8 mouse cellular contexts compared by ENCODE assay signal in genomic region chr7:119794251-119794638, GRCm38 (mm10). TPM values are rescaled to one million over a fixed set of nuclear protein-coding genes. Genes with fewer than 3 reads are reported as not detected.
DNase-seq lines count a peak whose midpoint lies in the region; TF ChIP-seq lines count a peak whose summit lies in the region.

No protein-coding gene starts in this region.

- intact Hi-C loops in left cerebral cortex, postnatal 10 days (cut with DNase I) = no loop called here

- TF ChIP-seq POLR2A in cerebellum, adult 2 months (IDR thresholded peaks at IDR 0.05; ENCODE audit: borderline replicate concordance, insufficient read depth, low read length) = no peak
- TF ChIP-seq POLR2A in thymus, adult 2 months (IDR thresholded peaks at IDR 0.05; ENCODE audit: control insufficient read depth, extremely low read depth, insufficient read depth, low read length, poor library complexity) = peak; percentile 0; the same call in 1 of the 2 replicates
- no peak for TF ChIP-seq POLR2A in liver, adult 2 months (IDR thresholded peaks at IDR 0.05; ENCODE audit: extremely low read depth, insufficient read depth, low read length)
- no peak for TF ChIP-seq POLR2A in small intestine, adult 2 months (IDR thresholded peaks at IDR 0.05; ENCODE audit: low read depth, low read length)

- H3K79me2 ChIP-seq in liver, adult 2 months (ENCODE audit: control insufficient read depth, insufficient read depth, low read length) = no peaks in the 10 kb centered on the region

- DNase-seq in cerebellum, adult 2 months = no peak
- no peak for DNase-seq in cerebellum, postnatal 25 days
- no peak for DNase-seq in thymus, adult 2 months
- no peak for DNase-seq in thymus, postnatal 14 days
- DNase-seq in liver, adult 2 months (ENCODE audit: extremely low read depth, low read depth, low spot score) = no peak
- no peak for DNase-seq in cerebellum, adult 18-20 months
- no peak for DNase-seq in left cerebral cortex, postnatal 10 days (ENCODE audit: extremely low spot score in 1 of 2, low spot score in 2 of 2)

- no peak for TF ChIP-seq CTCF in cerebellum, adult 2 months (IDR thresholded peaks at IDR 0.05; ENCODE audit: borderline replicate concordance, insufficient read depth, low read depth, low read length)
- 0 out of 2 replicates have a peak, but pooled peaks have one; percentile 14 for TF ChIP-seq CTCF in thymus, adult 2 months (IDR thresholded peaks at IDR 0.05; ENCODE audit: borderline replicate concordance, control insufficient read depth, extremely low read depth, insufficient read depth, low read length, poor library complexity)
- TF ChIP-seq CTCF in liver, adult 2 months (IDR thresholded peaks at IDR 0.05; ENCODE audit: low read depth, low read length) = no peak
- TF ChIP-seq CTCF in small intestine, adult 2 months (IDR thresholded peaks at IDR 0.05; ENCODE audit: extremely low read depth, insufficient read length, insufficient replicate concordance, low read depth, low read length) = no peak

- H3K4me1 ChIP-seq in cerebellum, adult 2 months (ENCODE audit: control insufficient read depth, insufficient read depth, low read length) = no peaks in the 10 kb centered on the region; the same call in 1 of the 2 replicates
- peaks cover 3% of the 10 kb centered on the region for H3K4me1 ChIP-seq in thymus, adult 2 months (replicated peaks; ENCODE audit: control insufficient read depth, insufficient read depth, low read length)
- H3K4me1 ChIP-seq in liver, adult 2 months (ENCODE audit: control insufficient read depth, insufficient read depth, low read length) = no peaks in the 10 kb centered on the region
- H3K4me1 ChIP-seq in small intestine, adult 2 months (ENCODE audit: control insufficient read depth, insufficient read depth, insufficient read length, low read length) = peaks cover 4% of the 10 kb centered on the region

- whole genome bisulfite sequencing in cerebellum, adult 2 months = under 1% methylated on average over 21 of the region's 21 CpGs
- 1% methylated on average over 21 of the region's 21 CpGs for WGBS in thymus, adult 2 months
- WGBS in liver, adult 2 months = 0% methylated on average over 21 of the region's 21 CpGs
- WGBS in small intestine, adult 2 months = 1% methylated on average over 21 of the region's 21 CpGs

- H3K4me3 ChIP-seq in cerebellum, adult 2 months (replicated peaks; ENCODE audit: insufficient read depth, low read depth, low read length) = peak overlapping the region; percentile 98
- H3K4me3 ChIP-seq in thymus, adult 2 months (ENCODE audit: control insufficient read depth, insufficient read depth, low read length) = peak overlapping the region; percentile 94
- peak overlapping the region; percentile 80 for H3K4me3 ChIP-seq in liver, adult 2 months (ENCODE audit: insufficient read depth, low read depth, low read length)
- peak overlapping the region; percentile 98 for H3K4me3 ChIP-seq in small intestine, adult 2 months (ENCODE audit: low read depth, low read length)

- no peak overlapping the region for H3K27ac ChIP-seq in cerebellum, adult 2 months (ENCODE audit: insufficient read depth, low read length)
- H3K27ac ChIP-seq in thymus, adult 2 months (ENCODE audit: control insufficient read depth, insufficient read depth, low read length) = no peak overlapping the region; the same call in 1 of the 2 replicates
- no peak overlapping the region for H3K27ac ChIP-seq in liver, adult 2 months (replicated peaks; ENCODE audit: insufficient read depth, low read depth, low read length)
- peak overlapping the region; percentile 2; the same call in 1 of the 2 replicates for H3K27ac ChIP-seq in small intestine, adult 2 months (ENCODE audit: insufficient read depth, low read depth, low read length)

- H3K36me3 ChIP-seq in thymus, adult 2 months (ENCODE audit: control insufficient read depth, insufficient read depth, low read length) = peaks cover 6% of the 10 kb centered on the region; the same call in 1 of the 2 replicates
- no peaks in the 10 kb centered on the region; the same call in 1 of the 2 replicates for H3K36me3 ChIP-seq in liver, adult 2 months (ENCODE audit: control insufficient read depth, insufficient read depth, low read length)
- peaks cover 4% of the 10 kb centered on the region for H3K36me3 ChIP-seq in small intestine, adult 2 months (ENCODE audit: control insufficient read depth, insufficient read depth, low read length)

- peak overlapping the region; percentile 75 for H3K9ac ChIP-seq in liver, adult 2 months (ENCODE audit: low read depth, low read length)

- H3K27me3 ChIP-seq in cerebellum, adult 2 months (ENCODE audit: control insufficient read depth, insufficient read depth, low read length) = no peaks in the 10 kb centered on the region
- no peaks in the 10 kb centered on the region for H3K27me3 ChIP-seq in thymus, adult 2 months (ENCODE audit: control insufficient read depth, insufficient read depth, low read length)
- H3K27me3 ChIP-seq in liver, adult 2 months (ENCODE audit: control insufficient read depth, insufficient read depth, low read length) = no peaks in the 10 kb centered on the region
- H3K27me3 ChIP-seq in small intestine, adult 2 months (ENCODE audit: control insufficient read depth, insufficient read depth, low read length) = no peaks in the 10 kb centered on the region

RNA-seq across cellular contexts. Expression of gene Eri2, which starts 0.4 kb away (rescaled TPM):
- polyA plus RNA-seq in cerebellum, adult 2 months (2012; rRNA removed) = 5.9 TPM in 2 replicates
- polyA plus RNA-seq in thymus, adult 2 months (2012; rRNA removed) = 2.9 and 3.0 TPM in 2 replicates
- 3.6 and 4.5 TPM in 2 replicates for total RNA-seq in liver, adult 2 months (2014; rRNA removed)
- 0.61 and 0.80 TPM in 2 replicates for polyA plus RNA-seq in liver, adult 2 months (2012; rRNA removed)
- 0.20 and 0.33 TPM in 2 replicates for polyA plus RNA-seq in small intestine, adult 2 months (2012; rRNA removed)
- 1 to 10 TPM; 8.7 to 9.0 TPM for total RNA-seq in left cerebral cortex, postnatal 10 days (2021)

RNA-seq across cellular contexts. Expression of gene Rexo5, which starts 0.4 kb away (rescaled TPM):
- 4.8 and 6.4 TPM in 2 replicates for polyA plus RNA-seq in cerebellum, adult 2 months (2012; rRNA removed)
- polyA plus RNA-seq in thymus, adult 2 months (2012; rRNA removed) = 9.6 and 12.8 TPM in 2 replicates
- 4.8 and 5.4 TPM in 2 replicates for total RNA-seq in liver, adult 2 months (2014; rRNA removed)
- 1.0 and 1.9 TPM in 2 replicates for polyA plus RNA-seq in liver, adult 2 months (2012; rRNA removed)
- 0.13 and 0.62 TPM in 2 replicates for polyA plus RNA-seq in small intestine, adult 2 months (2012; rRNA removed)
- total RNA-seq in left cerebral cortex, postnatal 10 days (2021) = 1 to 10 TPM; 1.2 to 2.6 TPM

RNA-seq across cellular contexts. Expression of gene Acsm3, which starts 33.5 kb away (rescaled TPM):
- polyA plus RNA-seq in cerebellum, adult 2 months (2012; rRNA removed) = 0.10 and 0.23 TPM in 2 replicates
- polyA plus RNA-seq in thymus, adult 2 months (2012; rRNA removed) = 0.89 and 1.5 TPM in 2 replicates
- total RNA-seq in liver, adult 2 months (2014; rRNA removed) = 212 and 304 TPM in 2 replicates
- 49.8 and 66.9 TPM in 2 replicates for polyA plus RNA-seq in liver, adult 2 months (2012; rRNA removed)
- 0.67 and 4.1 TPM in 2 replicates for polyA plus RNA-seq in small intestine, adult 2 months (2012; rRNA removed)
- not detected for total RNA-seq in left cerebral cortex, postnatal 10 days (2021)
